Mouse (Mus musculus) ES-Bruce4 (cell line): ENCODE measurements around the gene Fndc3b.

Experiments used
- CTCF ChIP-seq: IDR thresholded peaks from one replicate; pipeline ENCODE4 v1.8.1; 2011; ENCODE audit warnings: low read depth, low read length
- EP300 ChIP-seq: IDR thresholded peaks from 2 replicates; pipeline ENCODE4 v1.6.1; 2011; ENCODE audit warnings: low read depth, low read length; ENCODE audit not compliant: insufficient read depth
- POLR2A ChIP-seq: IDR thresholded peaks from one replicate; pipeline ENCODE4 v1.8.1; 2011; ENCODE audit warnings: low read length; ENCODE audit not compliant: insufficient read depth

DNA sequence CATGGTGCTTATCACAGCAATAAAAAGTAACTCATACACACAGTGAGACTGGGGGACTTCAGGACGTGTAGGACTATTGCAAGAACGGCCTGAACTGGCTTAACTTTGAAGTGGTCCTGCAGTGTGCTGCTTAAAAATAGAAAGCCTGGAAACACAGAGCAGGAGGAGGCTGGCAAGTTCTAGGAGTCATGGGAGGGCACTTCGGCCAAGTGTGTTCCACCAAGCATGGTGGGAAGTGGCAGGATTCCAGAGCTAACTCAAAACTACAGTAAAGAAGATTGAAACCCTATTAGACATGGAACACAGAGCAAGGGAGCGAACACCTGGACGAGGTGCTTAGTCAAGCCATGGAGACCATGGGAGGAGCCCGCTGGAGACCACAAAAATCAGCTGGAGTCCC, 14.6 kb upstream of the Fndc3b start:
- TF ChIP-seq POLR2A (no peak), CTCF (no peak), EP300 (no peak)
